Mouse (Mus musculus): ENCODE results near the gene Stag1. TPM values are rescaled to one million over a fixed set of nuclear protein-coding genes. Genes with fewer than 3 reads are reported as not detected.

The Stag1 gene
- polyA plus RNA-seq, 1 experiment from 2014 or later, result 60.1 TPM

- no peaks in the 10 kb centered on the region for H3K4me1 ChIP-seq
- H3K4me3 ChIP-seq, result no peak overlapping the region
- WGBS, result 97% methylated on average over 2 of the region's 2 CpGs
Observed at GRCm38 (mm10) chr9:100991321-100991720, 393.7 kb downstream of the Stag1 start.

GRCm38 (mm10) chr9:100992191-100992590 is 394.6 kb downstream of the Stag1 start:
- H3K9me3 ChIP-seq, result peaks cover 12% of the 10 kb centered on the region; the same call in 1 of the 2 replicates
- no peak overlapping the region for H3K27ac ChIP-seq (replicated peaks)
- peaks cover 46% of the 10 kb centered on the region for H3K36me3 ChIP-seq (replicated peaks)
- H3K27me3 ChIP-seq (replicated peaks; ENCODE audit: low read depth, poor library complexity, severe bottlenecking), result no peaks in the 10 kb centered on the region
- no peaks in the 10 kb centered on the region for H3K4me1 ChIP-seq
- 94% methylated on average over 2 of the region's 2 CpGs for WGBS
- H3K4me3 ChIP-seq, result no peak overlapping the region
- DNase-seq (ENCODE audit: low spot score), result no peak

More at GRCm38 (mm10) chr9:100991321-100991720, 393.7 kb downstream of the Stag1 start:
- H3K9me3 ChIP-seq, result peaks cover 12% of the 10 kb centered on the region; the same call in 1 of the 2 replicates
- H3K36me3 ChIP-seq (replicated peaks), result peaks cover 46% of the 10 kb centered on the region
- no peak for DNase-seq (ENCODE audit: low spot score)
- no peaks in the 10 kb centered on the region for H3K27me3 ChIP-seq (replicated peaks; ENCODE audit: low read depth, poor library complexity, severe bottlenecking)
- H3K27ac ChIP-seq (replicated peaks), result no peak overlapping the region

- peaks cover 10% of the 10 kb centered on the region; the same call in 1 of the 2 replicates for H3K9me3 ChIP-seq
- DNase-seq (ENCODE audit: low spot score), result no peak
- H3K36me3 ChIP-seq (replicated peaks), result peaks cover 50% of the 10 kb centered on the region
- H3K4me3 ChIP-seq, result no peak overlapping the region
- no peaks in the 10 kb centered on the region for H3K4me1 ChIP-seq
- WGBS, result 83% methylated on average over 4 of the region's 4 CpGs
- no peak overlapping the region for H3K27ac ChIP-seq (replicated peaks)
- no peaks in the 10 kb centered on the region for H3K27me3 ChIP-seq (replicated peaks; ENCODE audit: low read depth, poor library complexity, severe bottlenecking)
Observed at GRCm38 (mm10) chr9:100993937-100994336, 396.3 kb downstream of the Stag1 start.

GRCm38 (mm10) chr9:100997138-100997537 is 399.5 kb downstream of the Stag1 start:
- DNase-seq (ENCODE audit: low spot score), result no peak
- H3K27me3 ChIP-seq (replicated peaks; ENCODE audit: low read depth, poor library complexity, severe bottlenecking), result no peaks in the 10 kb centered on the region
- no peak overlapping the region for H3K4me3 ChIP-seq
- H3K36me3 ChIP-seq (replicated peaks), result peaks cover 43% of the 10 kb centered on the region
- no peaks in the 10 kb centered on the region for H3K9me3 ChIP-seq
- no peaks in the 10 kb centered on the region for H3K4me1 ChIP-seq
- no peak overlapping the region for H3K27ac ChIP-seq (replicated peaks)
- WGBS, result 96% methylated on average over 2 of the region's 2 CpGs

- DNase-seq (ENCODE audit: low spot score), result no peak
- WGBS, result 90% methylated on average over 4 of the region's 4 CpGs
Observed at GRCm38 (mm10) chr9:101002053-101002452, 404.5 kb downstream of the Stag1 start.

GRCm38 (mm10) chr9:101002841-101003240 is 405.2 kb downstream of the Stag1 start:
- H3K4me1 ChIP-seq, result no peaks in the 10 kb centered on the region
- H3K27ac ChIP-seq (replicated peaks), result no peak overlapping the region
- peaks cover 11% of the 10 kb centered on the region; the same call in 1 of the 2 replicates for H3K9me3 ChIP-seq
- H3K36me3 ChIP-seq (replicated peaks), result peaks cover 24% of the 10 kb centered on the region
- no peak for DNase-seq (ENCODE audit: low spot score)
- no peak overlapping the region for H3K4me3 ChIP-seq
- 94% methylated on average over 8 of the region's 8 CpGs for WGBS
- no peaks in the 10 kb centered on the region for H3K27me3 ChIP-seq (replicated peaks; ENCODE audit: low read depth, poor library complexity, severe bottlenecking)

More at GRCm38 (mm10) chr9:101002053-101002452, 404.5 kb downstream of the Stag1 start:
- H3K27ac ChIP-seq (replicated peaks), result no peak overlapping the region
- H3K36me3 ChIP-seq (replicated peaks), result peaks cover 24% of the 10 kb centered on the region
- H3K9me3 ChIP-seq, result peaks cover 11% of the 10 kb centered on the region; the same call in 1 of the 2 replicates
- no peaks in the 10 kb centered on the region for H3K27me3 ChIP-seq (replicated peaks; ENCODE audit: low read depth, poor library complexity, severe bottlenecking)
- no peak overlapping the region for H3K4me3 ChIP-seq
- H3K4me1 ChIP-seq, result no peaks in the 10 kb centered on the region

GRCm38 (mm10) chr9:101003302-101003701 is 405.7 kb downstream of the Stag1 start:
- DNase-seq (ENCODE audit: low spot score), result no peak
- 86% methylated on average over 5 of the region's 5 CpGs for WGBS
- Histone ChIP-seq H3K36me3 (replicated peaks) (peaks cover 20% of the 10 kb centered on the region), H3K4me3 (no peak overlapping the region), H3K27ac (replicated peaks) (no peak overlapping the region), H3K4me1 (no peaks in the 10 kb centered on the region), H3K27me3 (replicated peaks; ENCODE audit: low read depth, poor library complexity, severe bottlenecking) (no peaks in the 10 kb centered on the region), H3K9me3 (peaks cover 11% of the 10 kb centered on the region; the same call in 1 of the 2 replicates)

GRCm38 (mm10) chr9:101005866-101006265 is 408.3 kb downstream of the Stag1 start:
- no peaks in the 10 kb centered on the region for H3K4me1 ChIP-seq
- H3K27ac ChIP-seq (replicated peaks), result no peak overlapping the region
- H3K36me3 ChIP-seq (replicated peaks), result peaks cover 18% of the 10 kb centered on the region
- no peak for DNase-seq (ENCODE audit: low spot score)
- H3K9me3 ChIP-seq, result peaks cover 11% of the 10 kb centered on the region; the same call in 1 of the 2 replicates
- H3K27me3 ChIP-seq (replicated peaks; ENCODE audit: low read depth, poor library complexity, severe bottlenecking), result no peaks in the 10 kb centered on the region
- H3K4me3 ChIP-seq, result no peak overlapping the region
- WGBS, result 85% methylated on average over 4 of the region's 4 CpGs

Other genes starting within 250 kb of the Stag1 start
- gene Il20rb, start 111.0 kb upstream of the Stag1 start, polyA plus RNA-seq (2016; fragmentation: Nextera tagmentation; extraction: Ambion mirVana), result 1.1 and 1.8 TPM in 2 replicates
- 61.4 and 62.0 TPM in 2 replicates for gene Nck1, start 51.7 kb upstream of the Stag1 start, polyA plus RNA-seq (2016; fragmentation: Nextera tagmentation; extraction: Ambion mirVana)
- gene Slc35g2, start 26.7 kb upstream of the Stag1 start, polyA plus RNA-seq (2016; fragmentation: Nextera tagmentation; extraction: Ambion mirVana), result 2.5 and 2.9 TPM in 2 replicates

Data from embryonic facial prominence, embryonic 10.5 days (tissue).